Mouse (Mus musculus) MEL (cell line): ENCODE results near the gene Zbtb8os.

ENCODE experiments used
- CTCF ChIP-seq, 3 experiments: IDR thresholded peaks in 2 of 3; conservative IDR thresholded peaks in 1 of 3; 2 replicates each; pipeline ENCODE4 v1.5.1; 2011 to 2012; ENCODE audit warnings: low read length in 3 of 3, low read depth in 2 of 3, mild to moderate bottlenecking in 2 of 3, improper control_type of control experiment in 1 of 3, inconsistent platforms in 1 of 3, mixed read lengths in 1 of 3, moderate library complexity in 1 of 3; ENCODE audit not compliant: control insufficient read depth in 1 of 3, insufficient read depth in 1 of 3, poor library complexity in 1 of 3, severe bottlenecking in 1 of 3
- EP300 ChIP-seq, 2 experiments: IDR thresholded peaks; 2 replicates each; pipeline ENCODE4 v1.6.1; 2011; ENCODE audit warnings: improper control_type of control experiment in 2 of 2, low read length in 2 of 2, low read depth in 1 of 2, mild to moderate bottlenecking in 1 of 2
- MEF2A ChIP-seq: IDR thresholded peaks from 2 replicates; pipeline ENCODE4 v1.6.1; 2014; ENCODE audit warnings: low read depth, mild to moderate bottlenecking, inconsistent platforms, low read length, improper control_type of control experiment; ENCODE audit not compliant: poor library complexity, insufficient replicate concordance, severe bottlenecking; ENCODE audit errors: extremely low read depth
- POLR2A ChIP-seq, 2 experiments: IDR thresholded peaks; 2 replicates each; pipeline ENCODE4 v1.6.1; 2011 to 2012; ENCODE audit warnings: low read length in 2 of 2, mild to moderate bottlenecking in 2 of 2, control low read depth in 1 of 2, improper control_type of control experiment in 1 of 2, low read depth in 1 of 2, moderate library complexity in 1 of 2; ENCODE audit not compliant: control insufficient read depth in 1 of 2, insufficient read depth in 1 of 2, poor library complexity in 1 of 2

- TF ChIP-seq EP300 (IDR thresholded peaks at IDR 0.05; ENCODE audit: low read depth in 1 of 2, low read length in 2 of 2) = no peak
- TF ChIP-seq POLR2A (IDR thresholded peaks at IDR 0.05; ENCODE audit: control insufficient read depth in 1 of 2, insufficient read depth in 1 of 2, low read depth in 1 of 2, low read length in 2 of 2, poor library complexity in 1 of 2) = no peak
- TF ChIP-seq CTCF (IDR thresholded peaks at IDR 0.05 in 2 of 3, conservative IDR thresholded peaks at IDR 0.05 in 1 of 3; ENCODE audit: control insufficient read depth in 1 of 3, insufficient read depth in 1 of 3, low read depth in 2 of 3, low read length in 3 of 3, poor library complexity in 1 of 3, severe bottlenecking in 1 of 3) = no peak
- no peak for TF ChIP-seq MEF2A
These were observed 32.1 kb upstream of the Zbtb8os start for GRCm38 (mm10) chr4:129303401-129303800.
